Mouse (Mus musculus) midbrain, embryonic 10.5 days (tissue): ENCODE data around the gene Atp5d. TPM values are rescaled to one million over a fixed set of nuclear protein-coding genes. Genes with fewer than 3 reads are reported as not detected.
A peak's percentile ranks its signal among the peaks of the same experiment; 100 is the strongest.

Experiments used
- DNase-seq: peaks from one replicate; pipeline ENCODE4 v3.0.0-alpha.2; 2017; ENCODE audit warnings: low spot score
- H3K27ac ChIP-seq: fragments of 300-500 bp; sonication (generic); replicated peaks from 2 replicates; pipeline ENCODE4 v1.5.1; 2016; ENCODE audit warnings: mild to moderate bottlenecking
- H3K27me3 ChIP-seq: fragments of 300-500 bp; sonication (generic); 2 replicates; pipeline ENCODE4 v1.6.1; 2016; ENCODE audit warnings: low read depth, mild to moderate bottlenecking; ENCODE audit not compliant: poor library complexity, severe bottlenecking
- H3K36me3 ChIP-seq: fragments of 300-500 bp; sonication (generic); 2 replicates; pipeline ENCODE4 v1.6.1; 2016; ENCODE audit warnings: mild to moderate bottlenecking, moderate library complexity
- H3K4me1 ChIP-seq: fragments of 300-500 bp; sonication (generic); 2 replicates; pipeline ENCODE4 v1.6.1; 2016
- H3K4me3 ChIP-seq: fragments of 300-500 bp; sonication (generic); 2 replicates; pipeline ENCODE4 v1.5.1; 2016; ENCODE audit warnings: mild to moderate bottlenecking, moderate library complexity
- H3K9me3 ChIP-seq: fragments of 300-500 bp; sonication (generic); replicated peaks from 2 replicates; pipeline ENCODE4 v1.6.1; 2016; ENCODE audit warnings: mild to moderate bottlenecking
- WGBS: fragments of 180-500 bp; shearing (Covaris S2); methylation state at CpG from one replicate; pipeline ENCODE4 v1.1.7; 2016; 5-methylcytosine and 5-hydroxymethylcytosine counted together
- polyA plus RNA-seq: library from polyadenylated mRNA; unstranded; fragments of >200 nt; fragmentation: Nextera tagmentation; extraction: Ambion mirVana; gene quantifications from 2 replicates; pipeline ENCODE4 v1.2.1, GENCODE M21; 2016

The Atp5d gene
- polyA plus RNA-seq, 1 experiment from 2014 or later: 481 TPM

DNA sequence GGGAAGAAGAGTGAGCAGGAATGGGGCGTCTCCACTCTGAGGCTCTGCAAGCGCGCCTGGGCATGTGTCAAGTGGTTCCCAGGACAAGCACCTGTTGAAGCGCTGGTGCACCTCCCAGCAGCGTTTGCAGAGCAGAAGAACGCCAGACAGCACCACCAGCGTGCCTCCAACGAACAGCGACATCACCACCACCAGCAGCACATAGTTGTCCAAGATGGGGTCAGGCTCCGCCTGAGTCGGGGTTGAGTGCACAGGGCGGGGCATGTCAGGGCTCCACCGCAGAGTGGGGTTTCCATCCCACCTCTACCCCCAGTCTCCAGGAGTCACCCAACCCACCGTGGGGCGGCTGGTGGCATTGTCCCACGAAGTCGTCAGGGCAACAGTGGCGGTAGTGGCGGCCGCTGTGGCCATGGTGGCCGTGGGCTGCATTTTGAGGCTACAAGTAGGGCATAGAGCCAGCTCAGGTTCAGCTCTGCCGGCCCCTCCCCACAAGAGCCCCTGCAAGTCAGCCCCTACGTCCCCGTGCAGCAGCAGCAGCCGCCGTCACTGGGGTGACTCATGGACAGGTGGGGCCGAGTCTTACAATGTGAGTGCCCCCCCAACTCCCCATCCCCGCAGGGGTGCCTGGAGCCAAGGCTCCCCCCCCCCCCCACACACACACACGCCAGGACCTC is 1.3 kb upstream of the Atp5d start:
- Histone ChIP-seq H3K36me3 (peaks cover 48% of the 10 kb centered on the region), H3K27ac (peak overlapping the region; percentile 92), H3K27me3 (peaks cover 80% of the 10 kb centered on the region), H3K9me3 (no peaks in the 10 kb centered on the region), H3K4me3 (peak overlapping the region; percentile 87), H3K4me1 (peaks cover 65% of the 10 kb centered on the region)
- 5% methylated on average over 29 of the region's 29 CpGs for WGBS
- no peak for DNase-seq

DNA sequence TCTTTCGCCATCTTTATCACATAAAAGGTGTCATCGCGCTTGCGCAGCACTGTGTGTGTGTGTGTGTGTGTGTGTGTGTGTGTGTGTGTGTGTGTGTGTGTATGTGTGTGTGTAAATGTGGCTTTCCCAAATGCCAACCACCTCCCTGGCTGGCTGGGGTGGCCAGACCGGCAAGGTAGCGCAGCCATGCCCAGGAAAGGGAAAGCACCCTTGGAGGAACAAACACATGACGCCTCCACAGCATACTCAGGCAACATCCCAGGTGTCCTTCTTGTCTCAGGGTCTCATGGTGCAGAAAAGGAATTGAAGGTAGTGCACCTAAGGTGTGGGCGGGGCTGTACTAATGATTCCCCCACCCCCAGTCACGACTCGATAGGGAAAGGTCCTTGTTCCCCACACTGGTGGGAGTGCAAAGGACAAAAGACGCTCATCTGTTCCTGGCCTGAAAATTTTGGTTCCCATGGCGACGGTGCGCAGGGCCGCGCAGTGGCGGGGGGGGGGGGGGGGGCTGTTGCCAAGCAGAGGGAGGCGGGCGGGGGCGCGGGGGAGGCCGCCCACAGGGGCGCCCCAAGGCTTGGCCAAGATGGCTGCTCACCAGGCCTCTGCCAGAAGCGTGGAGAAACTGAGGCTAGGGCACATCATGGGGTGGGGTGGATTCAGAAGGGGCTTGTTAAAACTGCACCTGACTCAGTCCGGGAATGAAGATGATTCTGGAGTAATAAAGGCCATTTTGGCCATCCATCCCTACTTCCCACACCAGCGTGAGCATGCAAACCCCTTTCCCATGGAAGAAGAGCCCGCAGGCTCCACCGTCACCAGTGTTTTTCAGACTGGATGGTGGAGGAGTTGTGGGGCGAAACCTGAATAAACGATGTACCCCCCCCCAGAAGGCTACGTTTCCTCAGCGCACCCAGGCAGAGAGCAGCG is 543 bp upstream of the Atp5d start:
- WGBS: 4% methylated on average over 33 of the region's 33 CpGs
- Histone ChIP-seq H3K27me3 (peaks cover 72% of the 10 kb centered on the region), H3K4me3 (peak overlapping the region; percentile 87), H3K36me3 (peaks cover 40% of the 10 kb centered on the region), H3K4me1 (peaks cover 65% of the 10 kb centered on the region), H3K9me3 (no peaks in the 10 kb centered on the region), H3K27ac (peak overlapping the region; percentile 92)
- DNase-seq: peak; percentile 63

DNA sequence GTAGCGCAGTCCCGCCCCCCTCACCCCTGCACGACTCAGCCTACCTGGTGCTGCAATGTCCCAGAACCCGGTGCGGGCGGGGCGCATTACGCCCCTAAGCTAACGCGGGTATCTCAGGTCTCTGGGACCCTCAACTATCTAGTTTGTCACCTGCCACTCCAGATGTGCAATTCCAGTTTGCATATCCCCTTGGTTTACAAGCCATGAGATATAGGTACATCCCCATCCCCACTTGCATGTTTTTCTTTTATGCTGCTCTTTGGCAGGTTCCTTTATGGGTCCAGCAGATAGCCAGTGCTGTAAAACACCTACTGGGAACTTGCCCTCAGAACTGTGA is 975 bp downstream of the Atp5d start:
- H3K4me3 ChIP-seq: peak overlapping the region; percentile 87
- peaks cover 37% of the 10 kb centered on the region for H3K36me3 ChIP-seq
- 1% methylated on average over 10 of the region's 10 CpGs for WGBS
- DNase-seq: no peak
- peaks cover 57% of the 10 kb centered on the region for H3K27me3 ChIP-seq
- H3K4me1 ChIP-seq: peaks cover 78% of the 10 kb centered on the region
- no peaks in the 10 kb centered on the region for H3K9me3 ChIP-seq
- peak overlapping the region; percentile 92 for H3K27ac ChIP-seq

DNA sequence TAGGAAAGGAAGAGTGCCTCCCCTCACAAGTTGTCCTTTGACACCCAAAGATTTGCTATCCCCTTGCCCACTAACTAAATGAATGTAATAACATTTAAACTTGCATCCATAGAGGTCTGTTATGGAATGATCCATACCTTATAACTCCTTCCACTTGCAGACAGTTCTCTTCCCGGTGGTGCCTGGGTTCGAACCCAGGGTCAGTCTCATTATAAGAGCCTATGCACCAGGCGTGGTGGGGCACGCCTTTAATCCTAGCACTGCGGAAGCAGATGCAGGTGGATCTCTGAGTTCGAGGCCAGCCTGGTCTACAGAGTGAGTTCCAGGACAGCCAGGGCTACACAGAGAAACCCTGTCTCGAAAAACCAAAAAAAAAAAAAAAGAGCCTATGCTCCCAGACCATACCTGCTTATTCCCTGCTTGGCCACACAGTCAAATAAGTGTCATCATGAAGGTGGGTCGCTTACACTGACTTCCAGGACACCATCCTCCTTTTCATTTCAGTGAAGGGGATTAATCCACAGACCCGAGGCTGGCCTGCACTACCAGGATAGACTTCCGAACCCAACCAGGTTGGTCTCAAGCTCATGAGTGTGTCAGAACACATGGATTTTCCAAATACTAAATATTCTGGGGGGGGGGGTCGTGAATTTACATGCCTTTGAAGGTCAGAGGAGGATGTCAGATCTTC is 1.7 kb downstream of the Atp5d start:
- WGBS: 77% methylated on average over 11 of the region's 11 CpGs
- Histone ChIP-seq H3K27ac (no peak overlapping the region), H3K4me3 (peak overlapping the region; percentile 87)

DNA sequence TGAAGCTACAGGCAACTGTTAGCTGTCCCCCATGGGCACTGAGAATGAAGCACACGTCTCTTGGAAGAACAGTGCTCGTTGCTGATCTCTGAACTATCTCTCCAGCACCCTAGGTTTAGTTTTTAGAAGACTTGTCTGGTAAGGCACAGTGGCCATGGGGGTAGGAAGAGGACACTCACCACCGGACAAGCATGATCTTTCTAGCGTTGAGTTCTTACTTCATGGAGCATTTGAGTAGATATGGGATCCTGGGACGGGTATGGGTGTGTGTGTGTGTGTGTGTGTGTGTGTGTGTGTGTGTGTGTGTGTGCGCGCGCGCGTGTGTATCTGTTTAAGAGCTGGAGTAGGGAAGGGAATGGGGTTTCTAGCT is 2.2 kb downstream of the Atp5d start, which contains the start of gene Cbarp:
Gene Cbarp, minus strand, starts transcription at position 170 of the 370 bp plus-strand sequence.
- H3K4me3 ChIP-seq: peak within 1 kb of the TSS; percentile 87
- no peak for DNase-seq
- 69% methylated on average over 10 of the region's 10 CpGs for WGBS
- peak within 1 kb of the TSS; percentile 92 for H3K27ac ChIP-seq
- H3K4me1 ChIP-seq: peaks cover 91% of the 10 kb centered on the region
- H3K36me3 ChIP-seq: peaks cover 37% of the 10 kb centered on the region
- peaks cover 44% of the 10 kb centered on the region for H3K27me3 ChIP-seq
- no peaks in the 10 kb centered on the region for H3K9me3 ChIP-seq

More for the DNA sequence above, 1.7 kb downstream of the Atp5d start:
- peaks cover 86% of the 10 kb centered on the region for H3K4me1 ChIP-seq
- H3K9me3 ChIP-seq: no peaks in the 10 kb centered on the region
- H3K27me3 ChIP-seq: peaks cover 49% of the 10 kb centered on the region
- H3K36me3 ChIP-seq: peaks cover 37% of the 10 kb centered on the region
- no peak for DNase-seq

DNA sequence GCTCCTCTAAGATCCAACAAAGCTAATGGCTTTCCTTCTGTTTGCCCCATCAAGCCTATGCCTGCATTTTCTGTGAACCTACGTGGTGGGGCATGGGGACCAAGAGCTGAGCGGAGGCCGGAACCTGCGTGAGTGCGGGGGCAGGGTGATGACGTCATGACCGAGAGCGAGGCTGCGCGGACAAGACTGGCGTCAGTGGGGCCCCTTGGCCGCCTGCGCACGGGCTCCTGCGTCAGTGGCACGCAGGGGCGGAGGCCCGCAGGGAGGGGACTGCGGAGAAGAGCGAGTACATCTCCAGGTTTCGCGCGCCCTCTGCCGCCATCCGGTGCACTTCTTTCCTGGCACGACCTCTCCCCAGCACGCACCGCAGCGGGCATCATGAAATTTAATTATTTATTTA is 2.8 kb downstream of the Atp5d start:
- WGBS: under 1% methylated on average over 29 of the region's 29 CpGs
- DNase-seq: peak; percentile 93
- Histone ChIP-seq H3K9me3 (no peaks in the 10 kb centered on the region), H3K4me1 (peaks cover 94% of the 10 kb centered on the region), H3K4me3 (peak overlapping the region; percentile 84), H3K36me3 (peaks cover 37% of the 10 kb centered on the region), H3K27ac (peak overlapping the region; percentile 92), H3K27me3 (peaks cover 38% of the 10 kb centered on the region)

DNA sequence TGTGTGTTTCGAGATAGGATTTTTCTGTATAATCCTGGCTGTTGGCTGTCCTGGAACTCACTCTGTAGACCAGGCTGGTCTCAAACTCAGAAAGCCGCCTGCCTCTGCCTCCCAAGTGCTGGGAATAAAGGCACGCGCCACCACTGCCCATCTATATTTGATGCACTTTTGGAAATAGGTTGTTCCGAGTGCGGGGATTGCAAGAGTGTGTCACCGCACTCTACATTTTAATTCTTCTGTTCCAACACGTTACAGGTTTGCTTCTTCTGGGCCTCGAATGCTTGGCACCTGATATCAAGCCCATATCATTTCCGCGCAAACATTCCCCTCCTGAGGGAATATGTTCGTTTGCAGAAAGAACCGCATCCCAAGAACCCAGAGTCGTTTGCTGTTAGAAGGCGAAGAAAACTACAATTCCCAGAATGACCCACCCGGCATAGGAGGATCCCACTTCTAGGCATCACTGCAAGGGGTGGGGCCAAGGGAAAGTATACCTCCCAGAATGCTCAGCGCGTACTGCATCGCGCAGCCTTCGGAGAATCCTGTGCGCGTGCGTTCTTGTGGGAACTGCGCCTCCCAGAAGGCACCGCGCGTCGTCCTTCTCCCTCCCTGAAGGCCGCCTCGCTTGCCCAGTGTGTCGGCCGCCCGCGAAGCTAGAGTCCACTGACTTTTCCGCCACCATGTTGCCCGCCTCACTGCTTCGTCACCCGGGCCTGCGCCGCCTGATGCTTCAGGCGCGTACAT is 3.5 kb downstream of the Atp5d start:
- Histone ChIP-seq H3K27me3 (peaks cover 31% of the 10 kb centered on the region), H3K4me1 (peaks cover 94% of the 10 kb centered on the region), H3K4me3 (peak overlapping the region; percentile 84), H3K9me3 (no peaks in the 10 kb centered on the region), H3K27ac (peak overlapping the region; percentile 92), H3K36me3 (peaks cover 35% of the 10 kb centered on the region)
- DNase-seq: peak; percentile 94
- WGBS: 2% methylated on average over 43 of the region's 43 CpGs

DNA sequence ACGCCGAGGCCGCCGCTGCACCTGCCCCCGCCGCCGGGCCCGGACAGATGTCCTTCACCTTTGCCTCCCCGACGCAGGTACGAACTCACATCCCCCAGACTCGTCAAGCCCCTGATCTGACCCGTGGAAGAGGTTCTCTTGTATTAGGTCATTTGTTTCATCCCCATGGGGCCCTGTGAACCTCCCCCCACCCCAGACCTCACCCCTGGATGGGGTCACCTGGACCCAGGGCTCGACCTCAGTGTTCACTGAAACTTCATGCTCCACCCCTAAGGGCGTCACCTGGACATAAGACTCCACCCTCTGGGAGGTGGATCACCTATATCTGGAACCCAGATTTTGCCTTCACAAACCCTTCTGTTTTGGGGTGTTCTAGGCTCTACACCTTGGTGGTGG is 4.1 kb downstream of the Atp5d start:
- peak overlapping the region; percentile 84 for H3K4me3 ChIP-seq
- H3K27ac ChIP-seq: peak overlapping the region; percentile 92
- peaks cover 94% of the 10 kb centered on the region for H3K4me1 ChIP-seq
- 1% methylated on average over 15 of the region's 15 CpGs for WGBS
- H3K9me3 ChIP-seq: no peaks in the 10 kb centered on the region
- DNase-seq: no peak
- peaks cover 35% of the 10 kb centered on the region for H3K36me3 ChIP-seq
- peaks cover 25% of the 10 kb centered on the region for H3K27me3 ChIP-seq

DNA sequence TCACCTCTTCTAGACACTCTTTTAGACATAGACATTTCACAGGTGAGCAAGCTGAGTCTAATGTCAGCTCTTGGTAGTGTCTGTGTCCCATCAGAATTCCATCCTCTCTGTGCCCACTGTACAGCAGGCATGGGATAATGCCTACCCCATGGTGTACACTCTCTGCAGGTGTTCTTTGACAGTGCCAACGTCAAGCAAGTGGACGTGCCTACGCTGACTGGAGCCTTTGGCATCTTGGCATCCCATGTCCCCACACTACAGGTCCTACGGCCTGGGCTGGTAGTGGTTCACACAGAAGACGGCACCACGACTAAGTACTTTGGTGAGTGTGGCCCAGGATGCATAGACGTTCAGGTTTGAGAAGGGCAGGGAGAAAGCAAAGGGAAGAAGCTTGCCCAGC is 5.2 kb downstream of the Atp5d start:
- Histone ChIP-seq H3K27me3 (peaks cover 16% of the 10 kb centered on the region), H3K27ac (no peak overlapping the region), H3K4me3 (peak overlapping the region; percentile 84), H3K9me3 (no peaks in the 10 kb centered on the region), H3K36me3 (peaks cover 35% of the 10 kb centered on the region), H3K4me1 (peaks cover 91% of the 10 kb centered on the region)
- WGBS: 94% methylated on average over 7 of the region's 7 CpGs
- DNase-seq: no peak

DNA sequence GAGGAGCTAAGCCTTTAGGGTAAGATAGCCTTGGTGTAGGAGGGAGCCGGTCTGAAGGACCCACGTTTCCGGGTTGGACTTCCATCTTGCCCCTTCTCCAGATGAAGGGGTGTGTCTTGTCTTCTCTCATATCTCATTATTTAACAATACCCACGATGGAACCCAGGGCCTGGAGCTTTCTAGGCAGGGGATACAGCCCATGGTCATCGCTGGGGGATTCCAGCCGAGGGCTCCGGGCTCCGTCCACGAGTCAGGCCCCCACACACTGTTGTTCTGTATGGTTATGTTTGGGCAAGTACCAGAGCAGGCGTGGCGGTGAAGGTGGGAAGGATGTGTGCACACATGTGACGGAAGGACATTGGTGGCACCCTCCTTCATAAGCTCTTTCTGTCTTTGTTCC is 5.7 kb downstream of the Atp5d start:
- WGBS: 93% methylated on average over 12 of the region's 12 CpGs
- H3K9me3 ChIP-seq: no peaks in the 10 kb centered on the region
- H3K27ac ChIP-seq: no peak overlapping the region
- peaks cover 86% of the 10 kb centered on the region for H3K4me1 ChIP-seq
- no peak for DNase-seq
- H3K36me3 ChIP-seq: peaks cover 35% of the 10 kb centered on the region
- H3K27me3 ChIP-seq: peaks cover 16% of the 10 kb centered on the region
- peak overlapping the region; percentile 84 for H3K4me3 ChIP-seq

DNA sequence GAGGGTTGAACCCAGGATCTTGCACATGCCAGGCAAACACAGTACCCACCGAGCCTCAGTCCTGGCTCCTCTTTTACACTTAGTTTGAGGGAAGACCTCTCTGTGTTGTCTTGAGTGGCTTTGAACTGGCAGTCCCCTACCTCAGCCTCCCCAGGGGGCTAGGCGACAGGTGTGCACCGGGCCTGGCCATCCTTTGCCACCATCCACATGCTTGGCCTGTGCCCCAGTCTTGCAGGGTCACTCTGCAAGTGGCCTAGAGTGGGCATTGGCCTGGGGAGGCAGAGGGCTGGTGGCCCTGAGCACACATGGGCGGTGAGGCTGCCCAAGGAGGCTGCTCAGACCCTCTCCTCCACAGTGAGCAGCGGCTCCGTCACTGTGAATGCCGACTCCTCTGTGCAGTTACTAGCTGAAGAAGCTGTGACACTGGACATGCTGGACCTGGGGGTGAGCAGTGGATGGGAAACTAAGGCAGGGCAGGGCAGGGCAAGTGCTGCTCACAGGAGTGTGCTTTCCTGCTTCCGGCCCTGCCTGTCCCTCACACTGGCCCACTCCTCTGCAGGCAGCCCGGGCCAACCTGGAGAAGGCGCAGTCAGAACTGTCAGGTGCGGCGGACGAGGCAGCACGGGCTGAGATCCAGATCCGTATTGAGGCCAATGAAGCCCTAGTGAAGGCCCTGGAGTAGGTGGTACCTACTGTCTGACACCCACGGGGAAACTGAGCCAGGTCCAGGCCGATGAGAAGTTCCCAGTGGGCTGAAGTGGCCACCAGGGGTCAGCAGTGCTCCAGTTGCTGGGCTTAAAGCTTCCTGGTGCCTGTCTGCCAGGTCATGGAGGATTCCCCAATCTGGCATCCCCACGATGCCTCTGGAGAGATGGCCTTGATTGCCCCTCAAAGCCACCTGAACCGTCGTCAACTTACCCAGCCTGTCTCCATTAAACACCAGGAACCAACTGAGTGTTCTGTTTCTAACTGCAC is 6.7 kb downstream of the Atp5d start:
- Histone ChIP-seq H3K27me3 (peaks cover 7% of the 10 kb centered on the region; the same call in 1 of the 2 replicates), H3K36me3 (peaks cover 41% of the 10 kb centered on the region), H3K27ac (peak overlapping the region; percentile 100), H3K9me3 (no peaks in the 10 kb centered on the region), H3K4me1 (peaks cover 82% of the 10 kb centered on the region), H3K4me3 (peak overlapping the region; percentile 84)
- 79% methylated on average over 20 of the region's 20 CpGs for WGBS
- peak; percentile 79 for DNase-seq
